Mouse (Mus musculus) mature B cell (primary cell): ENCODE measurements around the gene Cd200r1.
"Not testable (repeated sequence)": the region's sequence is repeated elsewhere in the genome, so short reads cannot be mapped to it uniquely, and the experiment has no call there.

Experiments
- in situ Hi-C: fragments of 300-500 bp; cut with MboI; formaldehyde crosslinking; loops from 2 replicates; pipeline ENCODE4 v1.14.3; 2019

The Cd200r1 gene

GRCm38 (mm10) chr16:44766320-44766892, 870 bp downstream of the Cd200r1 start:
- in situ Hi-C loops, result no loop called here

DNA sequence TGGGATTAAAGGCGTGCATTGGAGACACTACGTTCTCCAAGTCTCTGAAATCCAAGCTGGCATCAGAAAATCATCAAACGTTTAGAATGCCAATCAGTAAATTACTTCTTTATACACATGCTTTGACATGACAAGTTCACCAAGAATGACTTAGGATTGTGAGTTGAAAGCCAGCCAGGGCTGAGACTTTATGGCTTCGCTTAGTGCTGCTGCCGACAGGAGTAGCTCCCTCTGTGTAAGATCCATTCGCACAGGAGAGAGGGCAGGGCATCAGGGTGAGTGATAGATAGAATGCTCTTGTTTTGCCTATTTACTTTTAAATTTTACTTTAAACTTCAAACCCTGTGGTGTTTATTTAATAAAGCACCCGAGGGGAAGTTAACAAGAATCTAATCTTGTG, 2.0 kb downstream of the Cd200r1 start:
- in situ Hi-C loops, result no loop called here

DNA sequence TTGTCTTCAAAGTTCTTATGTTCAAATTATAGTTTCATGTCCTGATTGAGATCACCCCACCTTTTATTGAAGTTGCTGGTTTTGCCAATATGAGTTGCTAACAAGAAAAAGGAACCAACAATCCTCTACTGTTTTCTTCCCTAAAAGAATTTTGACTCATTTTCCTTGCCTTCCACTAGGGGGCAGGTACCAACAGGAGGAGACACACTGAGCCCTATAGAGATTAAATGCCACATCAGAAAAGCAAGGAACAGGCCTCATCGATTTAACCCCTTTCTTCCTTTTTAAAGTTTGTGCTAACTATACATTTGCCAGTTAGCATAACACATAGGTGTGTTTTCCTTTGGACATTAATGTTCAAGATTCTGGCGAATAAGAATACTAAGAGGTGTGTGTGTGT, 2.4 kb downstream of the Cd200r1 start:
- in situ Hi-C loops, result no loop called here

DNA sequence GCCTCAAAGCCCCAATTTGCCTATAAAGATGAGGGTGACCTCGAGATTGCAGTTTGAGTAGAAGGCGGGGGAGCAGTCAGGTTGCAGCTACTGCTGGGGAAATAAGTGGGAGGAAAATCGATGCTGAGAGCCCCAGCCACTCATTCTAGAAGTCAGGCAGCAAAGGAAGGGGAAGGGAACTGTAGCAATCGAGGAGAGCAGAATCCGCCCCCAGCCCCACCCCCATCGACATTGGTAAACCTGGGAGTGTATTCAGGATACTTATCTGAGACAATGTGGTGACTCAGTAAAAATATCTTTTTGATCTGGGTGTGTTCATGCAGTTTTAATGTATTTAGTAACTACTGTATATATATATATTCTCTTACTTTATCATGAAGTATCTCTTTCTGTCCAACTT, 7.0 kb downstream of the Cd200r1 start:
- in situ Hi-C loops, result no loop called here

DNA sequence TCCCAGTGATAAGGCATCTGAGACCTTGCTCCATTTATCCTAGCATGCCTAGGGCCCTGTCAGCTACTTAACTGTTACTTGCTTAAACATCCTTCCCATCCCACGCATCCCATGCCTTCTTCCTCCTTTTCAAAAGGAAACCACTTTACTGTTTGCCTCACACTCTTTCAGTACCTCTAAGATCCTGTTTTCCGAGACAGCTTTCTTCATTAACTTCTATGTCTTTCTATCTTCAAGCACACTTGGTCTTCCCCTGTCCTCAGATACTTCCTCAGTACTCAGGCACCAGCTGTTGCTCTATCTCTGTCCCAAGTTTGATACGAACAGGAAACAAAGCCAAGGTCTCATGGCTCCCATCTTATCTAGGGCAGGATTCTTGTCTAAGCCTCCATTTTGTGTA, 8.1 kb downstream of the Cd200r1 start:
- in situ Hi-C loops, result no loop called here

DNA sequence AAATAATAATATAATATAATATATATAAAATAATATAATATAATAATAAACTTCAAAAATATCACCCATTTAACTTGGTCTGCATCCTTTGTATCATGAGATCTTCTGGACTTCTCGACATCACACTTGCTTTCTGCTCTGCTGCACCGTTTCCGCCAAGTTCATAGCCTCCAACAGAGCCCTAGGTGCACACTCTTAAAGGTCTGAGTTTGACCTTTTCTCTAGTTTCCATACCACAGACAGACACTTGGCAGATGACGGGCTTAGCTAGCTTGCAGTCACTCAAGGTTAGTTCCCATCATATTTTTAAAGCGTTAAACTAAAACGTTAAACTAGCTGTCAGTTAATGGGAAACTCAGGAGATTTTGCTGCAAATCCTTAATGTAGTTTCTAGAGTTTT, 8.7 kb downstream of the Cd200r1 start:
- in situ Hi-C loops, result no loop called here

DNA sequence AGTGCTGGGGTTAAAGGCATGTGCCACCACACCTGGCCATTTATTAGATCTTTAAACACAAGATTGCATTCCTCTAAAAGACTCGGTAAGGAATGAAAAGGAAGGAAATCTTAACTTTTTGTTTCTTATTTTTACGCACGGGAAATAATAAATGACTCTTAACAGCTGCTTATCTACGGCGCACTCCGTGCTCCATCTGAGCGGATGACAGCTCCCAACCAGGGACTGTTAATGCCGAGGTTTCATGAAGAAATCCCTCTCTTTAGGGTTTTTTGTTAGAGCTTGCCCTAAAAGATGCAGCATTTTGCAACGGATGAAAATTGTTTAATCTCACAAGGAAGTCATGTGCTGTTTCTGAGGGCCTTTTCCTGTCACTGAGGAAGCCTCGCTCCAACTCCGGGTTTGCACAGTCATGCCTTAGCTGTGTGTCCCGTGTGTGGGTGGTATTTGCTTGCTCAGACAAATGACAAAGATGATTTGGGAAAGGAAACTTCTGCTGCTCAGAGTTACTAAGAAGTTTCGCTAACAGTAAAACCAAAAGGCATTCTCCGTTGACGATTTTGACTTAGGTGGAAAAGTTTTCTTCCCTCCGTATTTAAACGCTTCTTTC, 13.1 kb downstream of the Cd200r1 start:
- in situ Hi-C loops, result no loop called here

GRCm38 (mm10) chr16:44779494-44779893, 14.0 kb downstream of the Cd200r1 start:
- in situ Hi-C loops, result no loop called here

DNA sequence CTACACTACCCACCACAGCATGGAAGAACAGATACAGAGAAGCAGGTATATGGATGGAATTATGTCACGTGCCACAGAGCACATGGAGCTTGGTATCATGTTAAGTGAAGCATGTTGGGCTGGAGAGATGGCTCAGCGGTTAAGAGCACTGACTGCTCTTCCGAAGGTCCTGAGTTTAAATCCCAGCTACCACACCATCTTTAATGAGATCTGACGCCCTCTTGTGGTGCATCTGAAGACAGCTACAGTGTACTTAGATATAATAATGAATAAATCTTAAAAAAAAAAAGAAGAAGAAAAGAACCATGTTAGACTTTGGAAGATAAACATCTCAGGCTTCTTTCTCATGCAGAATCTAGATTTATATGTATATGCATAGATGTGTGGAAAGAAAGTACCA, 15.2 kb downstream of the Cd200r1 start:
- in situ Hi-C loops, result no loop called here

DNA sequence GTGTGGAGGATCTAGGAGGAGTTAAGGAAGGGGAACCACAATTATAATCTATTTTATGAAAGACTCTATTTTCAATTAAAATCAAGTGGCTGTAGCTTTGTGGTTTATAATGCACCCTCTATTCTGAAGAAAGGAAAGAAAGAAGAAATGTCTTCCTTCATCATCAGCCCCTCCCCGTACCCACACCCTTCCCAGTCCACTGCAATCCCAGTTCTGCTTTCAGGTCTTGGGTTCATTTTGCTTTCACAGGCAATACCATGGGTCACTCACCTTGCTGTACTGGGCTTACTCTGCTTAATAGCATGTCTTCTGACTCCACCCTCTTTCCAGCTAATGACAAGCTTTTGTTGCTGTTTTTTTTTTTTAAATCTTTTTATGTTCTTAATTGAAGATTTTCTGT, 21.4 kb downstream of the Cd200r1 start:
- in situ Hi-C loops, result no loop called here

- in situ Hi-C loops, result no loop called here
Observed at GRCm38 (mm10) chr16:44794416-44794815, 28.9 kb downstream of the Cd200r1 start.

- in situ Hi-C loops, result no loop called here
Observed at GRCm38 (mm10) chr16:44805976-44806375, 40.4 kb downstream of the Cd200r1 start.

GRCm38 (mm10) chr16:44810223-44810622, 44.7 kb downstream of the Cd200r1 start:
- in situ Hi-C loops, result not testable (repeated sequence)

DNA sequence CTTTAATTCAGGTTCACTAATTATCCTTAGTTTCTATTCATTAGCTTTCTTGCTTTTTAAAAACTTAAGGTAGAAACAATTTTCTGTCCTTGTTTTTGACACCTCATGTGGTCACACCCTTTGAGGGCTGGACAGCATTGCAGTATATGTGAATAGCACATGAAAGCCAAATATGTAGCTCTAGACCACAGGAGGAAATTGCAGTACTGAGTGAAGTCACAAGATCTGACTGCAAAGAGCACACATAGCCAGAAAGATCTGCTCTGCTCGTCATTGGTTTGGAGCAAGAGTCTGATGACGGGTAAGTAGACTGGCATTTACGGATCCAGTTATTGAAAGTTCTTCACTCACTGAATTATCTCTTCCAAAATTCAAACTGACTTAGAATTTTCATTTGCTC, 46.0 kb downstream of the Cd200r1 start, which contains the start of gene Cd200r4:
Gene Cd200r4, plus strand, starts transcription at position 190 of the 400 bp plus-strand sequence.
- in situ Hi-C loops, result no loop called here

DNA sequence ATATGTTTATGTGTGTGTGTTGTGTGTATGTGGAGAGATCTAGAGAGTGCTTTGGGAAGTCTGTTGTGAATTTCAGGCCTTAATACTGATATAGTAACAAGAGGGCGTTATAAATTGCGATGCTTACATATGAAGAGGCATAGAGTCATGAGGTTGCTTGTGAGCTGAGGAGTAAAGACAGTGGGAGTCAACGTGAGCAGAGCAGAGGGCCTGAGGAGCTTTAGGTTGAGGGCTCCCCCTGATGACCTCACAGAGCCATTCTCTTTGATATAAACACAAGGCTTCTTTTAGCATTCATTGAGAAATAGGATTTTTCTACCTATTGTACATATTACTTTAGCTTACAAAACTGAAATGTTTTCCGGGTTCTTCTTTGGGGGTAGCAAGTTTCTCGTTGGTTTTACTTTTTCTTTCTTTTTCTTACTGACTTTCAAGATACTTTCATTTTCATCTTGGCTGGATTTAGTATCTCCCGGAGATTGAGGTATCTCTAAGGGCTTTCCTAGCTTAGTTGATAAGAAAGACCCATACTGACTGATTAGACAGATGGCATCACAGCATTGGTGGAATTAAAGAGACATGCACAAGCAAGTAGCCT, 47.0 kb downstream of the Cd200r1 start:
- in situ Hi-C loops, result no loop called here

GRCm38 (mm10) chr16:44818010-44818409, 52.5 kb downstream of the Cd200r1 start:
- in situ Hi-C loops, result no loop called here

DNA sequence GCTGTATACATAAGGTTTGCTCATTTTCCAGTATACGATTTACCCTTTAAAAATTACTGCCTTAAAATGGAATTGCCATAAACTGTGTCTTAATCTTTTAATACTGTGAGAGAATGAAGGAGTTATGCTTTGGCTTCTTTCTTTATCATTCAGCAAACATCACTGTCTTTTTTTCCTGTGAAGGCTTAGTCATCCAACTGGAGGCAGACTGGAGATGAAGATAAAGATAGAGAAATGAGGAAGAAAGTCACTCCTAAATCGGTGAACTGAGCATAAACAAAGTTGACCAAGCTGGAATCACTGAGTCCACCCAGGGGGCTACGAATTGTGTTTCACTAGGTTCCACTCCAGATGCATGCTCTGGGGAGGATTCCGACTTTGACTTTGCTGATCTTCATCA, 55.0 kb downstream of the Cd200r1 start:
- in situ Hi-C loops, result no loop called here

- in situ Hi-C loops, result no loop called here
Observed at GRCm38 (mm10) chr16:44832286-44832685, 66.8 kb downstream of the Cd200r1 start.

- in situ Hi-C loops, result not testable (repeated sequence)
Observed at GRCm38 (mm10) chr16:44833189-44833588, 67.7 kb downstream of the Cd200r1 start.
